Mouse (Mus musculus): Measurements from ENCODE around the gene Tmem102.

Gene Tmem102

DNA sequence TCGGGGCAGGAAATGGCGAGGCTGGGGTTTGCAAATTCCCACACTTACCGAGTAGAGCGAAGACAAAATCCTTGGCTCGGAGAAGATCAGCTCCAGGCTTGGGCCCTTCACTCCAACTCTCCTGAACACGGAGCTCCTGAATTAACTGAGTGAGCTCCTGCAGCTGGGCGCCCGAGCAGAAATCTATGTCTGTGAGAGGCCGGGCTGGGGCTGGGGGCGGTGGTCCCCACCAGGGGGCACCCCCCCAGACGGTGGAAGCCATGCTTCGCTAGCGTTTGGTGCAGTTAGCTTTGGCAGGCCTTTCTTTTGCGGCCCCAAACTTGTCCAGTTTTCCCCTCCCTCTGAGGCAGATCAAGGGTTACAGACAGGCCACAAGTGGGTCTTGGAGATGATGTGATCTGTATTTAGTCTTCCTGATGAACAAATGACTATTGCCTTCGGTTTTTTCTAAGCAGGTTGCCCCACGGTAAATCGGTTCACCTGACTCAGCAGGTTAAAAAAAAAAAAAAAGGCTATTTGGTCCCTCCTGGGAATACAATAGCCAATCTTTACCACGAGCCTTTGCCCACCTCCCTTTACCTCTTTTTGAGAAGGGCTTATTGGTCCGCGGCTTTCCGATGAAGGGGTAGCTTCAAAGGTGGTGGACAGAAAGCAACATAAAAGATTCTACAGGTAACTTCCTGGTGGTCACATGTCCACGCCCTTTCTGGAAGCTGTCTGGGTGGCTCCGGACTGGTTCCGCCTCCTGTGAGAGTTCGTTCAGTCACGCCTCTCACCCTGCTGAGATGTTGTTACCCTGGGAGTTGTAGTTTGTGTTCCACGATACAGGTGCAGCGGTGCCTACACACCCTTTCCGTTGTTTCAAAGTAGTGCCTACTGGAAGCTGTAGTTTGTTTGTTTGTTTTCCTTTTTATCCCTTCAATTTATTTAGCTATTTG, at the start of gene Tmem102:
TSS of gene Tmem102 (minus strand) at position 653 of the 938 bp plus-strand sequence.
- peak; percentile 90 for DNase-seq (ENCODE audit: low read depth, low spot score)

DNA sequence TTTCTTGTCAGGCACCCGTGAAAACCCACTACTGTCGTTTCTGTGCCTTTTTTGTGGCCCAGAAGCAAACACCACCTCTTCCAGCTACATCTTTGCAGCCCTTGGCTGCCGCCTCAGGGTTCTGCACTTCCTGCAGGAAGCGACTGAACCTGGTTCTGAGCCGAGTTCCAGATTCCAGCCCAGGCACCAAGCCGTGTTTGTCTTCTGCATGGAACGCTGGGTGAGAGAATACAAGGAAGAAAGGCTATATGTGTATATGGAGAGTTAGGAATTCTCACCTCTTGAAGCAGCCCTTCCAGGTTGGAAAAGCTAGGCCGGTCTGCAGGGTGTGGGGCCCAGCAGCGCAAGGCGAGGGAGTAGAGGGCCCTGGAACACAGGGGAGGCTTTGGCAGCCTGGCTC, 49.3 kb upstream of the Tmem102 start:
- no peak for DNase-seq (ENCODE audit: low read depth, low spot score)

DNA sequence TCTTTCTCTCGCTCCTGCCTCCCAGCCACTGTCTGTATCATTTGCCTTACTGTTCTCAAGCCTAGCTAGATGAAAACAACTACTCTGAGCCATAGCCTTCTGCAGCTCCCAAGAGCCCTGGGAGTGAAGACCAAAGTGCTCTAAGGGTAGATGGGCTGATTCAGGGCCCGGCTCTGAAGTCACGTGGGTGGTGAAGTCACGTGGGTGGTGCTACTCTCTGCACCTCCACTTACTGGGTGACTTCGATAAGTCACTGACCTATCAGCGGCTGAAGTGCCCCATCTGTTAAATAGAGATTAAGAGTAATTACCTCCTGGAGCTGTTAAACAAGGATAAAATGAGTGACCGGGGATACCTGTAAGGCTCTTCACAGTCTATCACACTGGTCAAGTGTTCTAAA, 48.6 kb upstream of the Tmem102 start:
- DNase-seq (ENCODE audit: low read depth, low spot score): peak; percentile 54

DNA sequence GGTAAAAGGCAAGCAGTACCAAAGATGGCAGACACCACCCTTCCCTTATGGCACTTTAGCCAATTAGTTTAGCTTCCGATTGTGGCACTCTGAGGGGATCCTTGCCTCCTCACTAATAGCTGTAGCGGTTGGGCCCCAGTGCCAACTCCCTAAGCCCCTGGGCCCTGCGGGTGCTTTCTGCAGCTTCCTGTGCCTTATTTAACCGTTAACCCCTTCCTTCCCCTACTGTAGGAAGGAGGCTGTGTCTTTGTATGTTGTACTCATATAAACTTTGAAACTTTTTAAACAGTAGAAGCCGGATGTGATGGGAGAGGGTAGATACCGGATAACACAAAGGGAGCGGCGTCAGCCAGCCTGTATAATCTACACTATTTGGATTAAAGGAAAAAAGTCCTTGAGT, 45.3 kb upstream of the Tmem102 start:
- no peak for DNase-seq (ENCODE audit: low read depth, low spot score)

DNA sequence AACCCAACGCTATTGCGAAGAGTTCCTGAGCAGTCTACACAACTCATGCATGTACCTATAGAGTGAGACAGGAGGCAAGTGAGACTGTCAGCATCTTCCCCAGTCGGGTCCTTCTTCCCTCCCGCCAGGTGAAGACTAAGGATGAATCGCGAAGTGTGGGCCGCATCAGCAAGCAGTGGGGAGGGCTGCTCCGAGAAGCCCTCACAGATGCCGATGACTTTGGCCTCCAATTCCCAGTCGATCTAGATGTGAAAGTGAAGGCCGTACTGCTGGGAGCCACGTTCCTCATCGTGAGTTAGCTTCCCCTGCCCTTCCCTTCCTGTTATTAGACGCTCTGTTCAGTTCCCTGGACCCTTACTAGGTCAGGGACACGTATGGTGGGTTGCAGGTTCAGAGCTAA, 44.5 kb upstream of the Tmem102 start:
- DNase-seq (ENCODE audit: low read depth, low spot score): no peak

DNA sequence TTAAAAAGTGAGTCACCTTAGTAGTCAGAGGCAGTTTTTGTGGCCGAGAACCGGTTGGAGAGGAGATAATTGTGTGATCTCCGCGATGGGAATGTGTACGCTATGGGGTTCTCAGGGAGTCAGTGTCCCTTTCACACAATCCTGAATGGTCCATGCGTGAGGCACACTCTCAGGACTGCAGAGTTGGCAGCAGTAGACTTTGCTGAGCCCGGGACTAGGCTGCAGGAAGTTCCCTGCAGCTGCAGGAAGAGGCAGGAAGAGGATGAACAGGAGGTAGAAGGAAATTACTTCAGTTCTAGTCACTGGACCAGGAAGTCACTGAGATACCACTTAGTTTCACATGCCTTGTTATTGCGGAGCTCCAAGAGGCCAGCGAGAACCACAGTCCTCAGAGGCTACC, 43.7 kb upstream of the Tmem102 start:
- DNase-seq (ENCODE audit: low read depth, low spot score): no peak

DNA sequence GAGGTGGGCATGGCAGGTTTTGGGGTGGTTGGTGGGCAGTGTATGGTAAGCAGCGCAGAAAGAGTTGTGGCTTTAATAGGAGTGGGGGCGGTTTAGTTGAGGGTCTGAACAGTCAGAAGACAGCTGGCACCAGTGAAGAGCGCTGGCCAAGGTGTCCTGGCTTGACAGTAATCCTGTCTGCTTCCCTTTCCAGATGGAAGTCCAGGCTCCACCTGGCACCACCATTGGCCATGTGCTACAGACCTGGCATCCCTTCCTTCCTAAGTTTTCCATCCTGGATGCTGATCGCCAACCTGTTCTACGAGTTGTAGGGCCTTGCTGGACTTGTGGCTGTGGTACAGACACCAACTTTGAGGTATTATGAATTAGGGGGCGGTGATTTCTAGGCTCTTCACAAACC, 42.6 kb upstream of the Tmem102 start:
- DNase-seq (ENCODE audit: low read depth, low spot score): no peak

DNA sequence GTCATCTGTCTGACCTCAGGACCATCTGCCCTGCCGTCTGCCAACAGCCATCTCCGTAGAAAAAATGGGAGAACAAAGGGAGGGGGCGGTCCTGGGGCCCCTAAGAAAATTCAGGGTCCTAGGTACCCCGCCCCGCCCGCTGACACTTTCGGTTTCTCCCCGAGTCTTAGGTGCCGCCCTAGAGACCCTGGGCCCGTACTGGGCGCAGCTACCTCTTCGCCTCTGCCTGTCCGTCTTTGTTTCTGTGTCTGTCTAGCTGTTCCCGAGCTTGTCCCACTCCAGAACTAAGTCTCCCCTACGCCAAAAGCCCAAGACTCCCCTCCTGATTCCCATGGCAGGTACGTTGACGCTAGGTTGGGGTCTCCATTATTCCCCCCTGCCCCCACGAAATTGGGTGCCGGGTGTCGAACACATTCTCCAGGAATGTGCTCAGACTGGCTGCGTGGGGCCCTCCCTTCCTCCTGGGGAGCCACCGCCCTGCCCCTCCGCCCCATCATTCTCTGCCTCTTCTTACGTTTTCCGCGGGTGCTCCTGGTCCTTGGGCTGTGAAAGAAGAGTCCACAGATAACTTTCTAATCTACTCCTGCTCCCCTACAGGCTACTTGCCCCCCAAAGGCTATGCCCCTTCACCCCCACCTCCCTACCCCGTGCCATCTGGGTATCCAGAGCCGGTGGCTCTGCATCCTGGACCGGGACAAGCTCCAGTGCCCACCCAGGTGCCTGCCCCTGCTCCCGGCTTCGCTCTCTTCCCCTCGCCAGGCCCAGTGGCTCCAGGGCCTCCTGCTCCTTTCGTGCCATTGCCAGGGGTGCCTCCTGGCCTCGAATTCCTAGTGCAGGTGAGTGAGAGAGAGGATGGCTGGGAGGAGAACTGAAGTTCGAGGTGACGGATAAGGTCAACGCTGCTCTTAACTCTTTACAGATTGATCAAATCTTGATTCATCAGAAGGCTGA, 41.6 kb upstream of the Tmem102 start:
- peak; percentile 41 for DNase-seq (ENCODE audit: low read depth, low spot score)

DNA sequence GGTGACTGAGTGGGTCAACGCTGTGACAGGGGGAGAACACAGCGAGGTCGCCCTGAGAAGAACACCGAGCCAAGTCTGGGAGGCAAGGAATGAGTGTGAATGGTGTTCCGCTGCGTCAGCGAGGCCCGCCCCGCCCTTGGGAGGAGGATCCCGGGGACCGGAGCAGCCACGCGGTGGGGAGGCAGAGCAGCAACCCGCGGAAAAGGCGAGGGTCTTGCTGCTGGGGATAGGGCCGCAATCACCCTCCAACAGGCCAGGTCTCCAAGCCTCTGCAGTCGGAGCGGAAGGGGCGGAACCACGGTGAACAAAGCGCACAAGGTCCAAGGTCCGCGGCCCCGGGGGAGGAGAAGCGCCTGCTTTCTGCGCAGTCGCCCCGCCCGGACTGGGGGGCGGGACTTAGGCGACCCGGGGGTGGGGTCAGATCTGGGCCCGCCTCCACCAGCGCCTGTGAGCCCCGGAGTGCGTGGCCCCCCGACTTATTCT, 40.8 kb upstream of the Tmem102 start, which contains the start of gene Plscr3:
TSS of gene Plscr3 (plus strand) at position 179 of the 483 bp plus-strand sequence.
- peak; percentile 93 for DNase-seq (ENCODE audit: low read depth, low spot score)

DNA sequence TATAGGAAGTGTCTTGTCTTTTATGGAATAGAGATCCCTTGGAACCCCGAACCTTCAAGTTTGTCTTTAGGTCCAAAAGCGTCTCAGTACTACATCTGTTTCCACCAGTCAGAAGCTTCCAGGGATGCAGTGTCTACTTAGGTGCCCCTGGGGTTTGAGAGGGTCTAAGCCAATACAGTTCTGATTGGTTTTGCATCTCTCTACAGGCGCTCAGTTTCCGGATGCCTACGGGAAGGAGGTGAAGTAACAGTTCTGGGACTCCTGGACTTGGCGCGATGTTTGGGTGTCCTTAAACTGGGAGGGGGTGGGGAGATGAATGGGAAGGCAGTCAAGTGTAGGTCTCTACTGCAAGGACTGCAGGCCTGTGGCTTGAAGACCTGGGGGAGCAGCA, 33.3 kb upstream of the Tmem102 start:
- peak; percentile 63 for DNase-seq (ENCODE audit: low read depth, low spot score)

DNA sequence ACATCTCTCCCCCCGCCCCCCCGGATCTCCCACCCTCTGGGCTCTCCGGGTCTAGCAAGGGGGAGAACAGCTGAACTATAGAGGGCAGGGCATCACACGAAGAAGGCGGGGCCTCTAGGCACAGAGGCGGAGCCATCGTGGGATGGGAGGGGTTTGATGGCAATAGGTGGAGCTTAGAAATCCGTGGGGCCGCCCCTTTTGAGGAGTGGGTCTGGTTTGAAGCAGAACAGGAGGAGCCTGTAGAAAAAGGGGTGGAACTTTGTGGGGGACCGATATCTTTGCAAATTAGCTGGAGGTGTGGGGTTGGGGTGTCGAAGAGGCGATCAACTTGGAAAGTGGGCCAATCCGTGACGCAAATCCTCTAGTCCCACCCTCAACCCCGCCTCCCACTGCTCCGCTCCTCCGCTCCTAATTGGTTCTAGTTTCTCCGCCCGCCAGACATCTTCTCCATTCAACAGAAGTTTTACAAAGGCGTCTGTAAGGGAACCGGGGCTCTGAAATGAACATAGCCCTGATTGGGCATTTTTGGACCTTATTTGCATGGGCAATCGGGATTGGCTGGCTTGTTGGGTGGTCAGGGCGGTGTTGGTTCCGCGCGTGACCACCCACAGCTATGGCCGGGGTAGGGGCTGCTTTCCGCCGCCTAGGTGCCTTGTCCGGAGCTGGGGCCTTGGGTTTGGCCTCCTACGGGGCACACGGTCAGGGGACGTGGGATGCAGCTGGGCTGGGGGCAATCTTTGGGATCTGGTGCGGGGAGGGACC, 32.7 kb upstream of the Tmem102 start, which contains the start of gene Tmem256:
TSS of gene Tmem256 (plus strand) at position 563 of the 762 bp plus-strand sequence.
- DNase-seq (ENCODE audit: low read depth, low spot score): peak; percentile 100

DNA sequence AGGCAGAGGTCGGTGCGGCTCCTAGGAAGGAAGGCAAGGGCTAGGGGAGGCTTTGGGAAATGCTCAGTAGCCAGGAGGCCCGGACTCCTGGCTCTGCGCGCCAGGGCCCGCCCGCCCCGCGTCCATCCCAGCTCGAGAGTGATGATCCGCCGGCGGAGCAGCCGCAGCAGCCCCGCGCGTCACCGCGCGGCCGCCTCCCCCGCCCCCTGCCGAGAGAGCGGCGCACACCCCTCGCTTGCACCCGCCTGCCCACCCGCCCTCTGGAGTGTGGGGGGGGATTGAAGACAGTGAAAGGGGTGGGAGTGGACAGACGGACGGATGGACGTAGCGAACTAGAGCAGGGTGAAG, 32.2 kb upstream of the Tmem102 start, which contains the start of gene Nlgn2:
TSS of gene Nlgn2 (minus strand) at position 181 of the 348 bp plus-strand sequence.
- no peak for DNase-seq (ENCODE audit: low read depth, low spot score)

DNA sequence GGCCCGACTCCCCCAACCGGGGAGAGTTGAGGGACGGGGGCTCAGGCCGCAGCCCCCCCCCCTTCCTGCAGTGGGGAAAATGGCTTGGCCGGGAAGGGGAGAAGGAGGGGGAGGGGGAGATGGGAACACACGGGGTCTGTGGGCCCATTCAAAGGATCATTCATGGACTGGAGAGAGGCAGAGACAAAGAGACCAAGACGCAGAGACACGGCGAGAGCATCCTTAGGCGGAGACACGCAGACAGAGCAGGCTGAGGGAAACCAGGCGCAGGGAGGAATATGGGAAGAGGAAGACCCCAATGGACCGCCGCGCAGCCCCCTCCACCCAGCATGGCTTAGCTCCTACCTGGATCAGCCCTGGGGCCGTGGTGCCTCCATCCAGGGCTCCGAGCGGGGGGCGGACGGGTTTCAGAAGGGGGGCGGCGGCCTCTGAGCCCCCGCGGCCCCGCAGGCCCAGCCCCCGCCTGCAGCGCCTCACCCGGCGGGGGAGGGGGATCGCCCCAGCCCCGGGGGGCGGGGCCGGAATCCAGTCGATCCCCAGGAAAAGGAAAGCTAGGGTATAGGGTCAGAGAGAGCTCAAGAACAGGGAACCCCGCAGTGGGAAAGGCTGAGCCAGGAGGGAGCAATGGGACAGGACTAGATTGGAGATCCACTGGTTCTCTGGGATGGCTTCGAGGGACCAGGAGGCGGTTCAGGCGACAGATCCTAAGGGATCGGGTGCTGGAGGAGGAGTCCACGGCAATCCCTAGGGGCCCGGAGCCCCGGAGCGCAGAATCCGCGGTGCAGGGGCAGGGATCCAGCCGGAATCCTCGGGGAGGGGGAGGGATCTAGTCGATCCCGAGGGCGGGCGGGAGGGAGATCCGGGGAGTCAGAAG, 31.5 kb upstream of the Tmem102 start:
- DNase-seq (ENCODE audit: low read depth, low spot score): peak; percentile 50

DNA sequence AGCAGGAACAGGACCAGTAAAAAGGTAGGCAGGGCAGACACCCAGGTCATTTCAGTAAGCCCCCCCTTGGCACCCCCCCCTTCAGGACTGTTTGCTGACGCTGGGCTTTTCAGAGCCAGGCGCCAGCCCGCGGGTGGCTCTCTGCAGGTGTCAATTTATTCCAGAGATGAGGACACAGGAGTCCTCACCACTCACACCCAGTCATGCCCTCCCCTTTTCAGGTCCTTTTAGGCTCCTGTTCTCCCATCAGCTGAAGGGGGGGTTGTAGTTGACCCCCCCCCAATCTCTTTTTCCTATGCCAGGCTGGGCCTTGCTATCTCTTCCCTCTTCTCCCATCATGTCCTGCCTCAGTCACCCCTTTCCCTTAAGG, 30.5 kb upstream of the Tmem102 start:
- no peak for DNase-seq (ENCODE audit: low read depth, low spot score)

DNA sequence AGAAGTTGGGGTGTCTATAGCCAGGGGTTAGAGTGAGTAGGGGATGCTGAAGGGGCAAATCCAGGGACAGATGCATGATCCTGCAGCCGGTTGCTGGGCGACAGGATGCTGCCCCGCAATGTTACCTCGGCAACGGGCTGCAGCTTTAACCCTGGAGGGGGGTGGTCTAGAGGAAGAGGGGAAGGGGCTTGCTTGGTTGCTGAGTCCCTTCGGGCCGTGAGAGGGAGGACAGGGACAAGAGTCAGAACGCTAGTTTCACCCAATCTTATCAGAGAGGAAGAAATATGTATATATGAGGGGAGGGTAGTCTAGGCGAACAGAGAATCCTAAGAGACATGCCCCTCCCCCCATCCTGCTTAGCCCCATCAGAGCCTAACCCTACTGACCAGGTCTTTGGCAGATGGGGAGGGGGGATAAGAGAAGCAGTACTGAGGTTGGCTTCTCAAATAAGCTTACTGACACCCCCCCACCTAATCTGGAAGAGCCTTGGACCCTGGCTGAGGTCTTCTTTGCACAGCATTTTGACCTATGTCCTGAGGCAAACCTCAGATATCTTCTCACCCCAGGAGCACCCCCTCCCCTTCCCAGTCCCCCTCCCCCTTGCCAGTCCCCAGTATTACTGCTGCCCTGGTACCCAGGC, 30.0 kb upstream of the Tmem102 start:
- DNase-seq (ENCODE audit: low read depth, low spot score): no peak

DNA sequence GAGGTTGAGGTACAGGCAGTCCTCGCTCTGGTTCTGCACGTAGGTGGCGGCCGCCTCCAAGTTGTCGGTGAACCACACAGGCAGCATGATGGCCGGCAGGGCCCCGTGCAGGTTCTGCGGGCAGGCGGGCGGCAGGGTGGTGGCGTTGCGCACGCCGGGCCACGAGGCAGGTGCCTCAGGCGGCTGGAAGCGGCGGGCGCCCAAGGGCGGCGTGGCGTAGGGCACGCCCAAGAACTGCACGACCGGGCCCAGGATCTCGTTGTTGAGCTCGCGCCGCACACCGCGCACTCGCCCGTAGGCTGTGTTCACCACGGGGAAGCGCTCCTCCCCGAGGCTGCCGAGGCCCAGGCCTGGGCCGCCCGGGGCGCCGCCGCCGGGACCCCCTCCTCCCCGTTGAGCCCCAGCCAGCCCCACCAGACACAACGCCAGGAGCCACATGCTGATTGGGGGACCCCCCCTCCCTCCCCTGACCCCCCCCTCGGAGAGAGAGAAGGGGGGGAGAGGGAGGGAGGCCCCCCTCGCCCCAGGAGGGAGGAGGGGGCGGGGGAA, 28.7 kb upstream of the Tmem102 start:
- peak; percentile 61 for DNase-seq (ENCODE audit: low read depth, low spot score)

DNA sequence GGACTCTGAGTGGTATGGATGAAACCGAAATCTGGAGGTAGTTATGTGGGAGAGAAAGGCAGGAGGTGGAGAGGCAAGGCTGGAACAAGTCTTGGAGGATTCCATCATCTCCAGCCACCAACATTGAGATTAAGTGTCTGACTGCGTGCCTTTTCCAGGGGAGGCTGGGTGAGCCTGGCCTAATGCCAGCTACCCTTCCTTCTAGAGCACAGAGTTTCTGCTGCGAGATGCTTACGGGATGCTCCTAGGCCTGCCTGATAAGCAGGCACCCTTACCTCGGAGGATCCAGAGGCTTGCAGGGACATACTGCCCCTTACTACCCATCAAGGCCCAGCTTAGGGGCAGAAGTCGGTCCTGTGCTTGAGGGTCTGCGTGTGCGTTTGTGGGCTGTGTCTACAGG, 28.1 kb upstream of the Tmem102 start:
- DNase-seq (ENCODE audit: low read depth, low spot score): no peak

DNA sequence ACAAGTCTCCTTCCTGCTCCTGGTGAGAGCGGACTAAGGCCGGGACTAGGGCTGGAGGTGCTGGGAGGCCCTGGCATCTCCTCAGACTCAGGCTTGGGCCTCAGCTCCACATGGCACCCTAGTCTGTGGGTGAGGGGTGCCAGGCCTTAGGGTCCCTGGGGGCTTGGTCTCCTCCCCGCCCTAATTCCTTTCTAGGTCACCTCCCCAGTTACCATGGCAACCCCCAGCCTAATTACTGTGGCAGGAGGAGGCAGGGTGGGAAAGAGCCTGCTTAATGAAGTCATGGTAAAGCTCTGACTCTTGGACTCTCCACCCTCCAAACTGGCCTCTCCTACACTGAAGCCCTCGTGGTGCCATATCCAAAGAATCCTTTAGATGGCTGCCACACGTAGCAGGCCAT, 23.4 kb upstream of the Tmem102 start:
- DNase-seq (ENCODE audit: low read depth, low spot score): no peak

DNA sequence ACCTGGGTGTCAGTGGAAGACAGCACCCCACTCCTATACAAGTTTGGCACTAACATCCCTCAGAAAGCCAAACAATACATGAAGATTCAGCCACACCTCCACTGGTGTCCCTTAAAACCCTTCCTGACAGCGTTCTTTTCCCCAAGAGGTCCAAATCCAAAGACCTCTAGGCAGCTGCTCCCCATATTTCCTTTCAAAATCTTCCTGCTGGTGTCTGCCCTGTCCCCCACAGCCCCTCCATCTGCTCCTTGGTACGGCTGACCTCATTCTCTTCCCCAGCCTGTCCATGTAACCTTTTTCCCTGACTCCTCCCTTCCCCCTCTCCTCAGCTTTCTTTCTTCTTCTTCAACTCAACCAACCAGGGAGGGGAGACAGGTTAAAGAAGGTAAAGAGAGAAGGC, 18.0 kb upstream of the Tmem102 start:
- DNase-seq (ENCODE audit: low read depth, low spot score): no peak

DNA sequence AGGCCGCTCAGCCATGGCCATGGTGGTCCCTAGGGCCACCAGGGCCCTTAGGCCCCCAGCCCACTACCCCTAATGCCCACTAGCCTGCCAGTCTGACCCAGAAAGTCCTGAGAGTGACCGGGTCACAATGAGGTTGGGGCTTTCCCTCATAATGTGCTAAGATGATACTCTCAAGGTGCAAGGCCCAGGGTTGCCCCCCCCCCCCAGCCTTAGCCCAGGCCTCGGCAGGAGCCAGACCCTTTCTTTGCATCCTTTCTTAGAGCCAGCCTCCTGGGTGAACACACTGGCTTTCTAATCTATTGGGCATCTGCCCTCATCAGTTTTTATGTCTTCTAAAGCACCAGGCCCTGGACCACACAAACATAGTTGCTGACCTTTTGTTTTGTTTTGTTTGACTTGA, 16.7 kb upstream of the Tmem102 start, which contains the start of gene Spem1:
TSS of gene Spem1 (minus strand) at position 101 of the 400 bp plus-strand sequence.
- no peak for DNase-seq (ENCODE audit: low read depth, low spot score)

Measured in ES-CJ7 (cell line).